In genomic region chr5:103788976-103789375, GRCm38 (mm10) we compare ENCODE assay signal across 8 mouse cellular contexts.
DNase-seq lines count a peak whose midpoint lies in the region; ATAC-seq lines count a peak whose summit lies in the region.

No protein-coding gene starts in this region.

- H3K36me3 ChIP-seq in heart, embryonic 10.5 days, result peaks cover 26% of the 10 kb centered on the region
- peaks cover 3% of the 10 kb centered on the region for H3K36me3 ChIP-seq in stomach, embryonic 16.5 days (ENCODE audit: control insufficient read depth, insufficient read depth, low read length)

- H3K27ac ChIP-seq in heart, embryonic 10.5 days, result peak overlapping the region; percentile 71
- H3K27ac ChIP-seq in stomach, embryonic 16.5 days (ENCODE audit: low read length), result peak overlapping the region; percentile 54

- no peak overlapping the region for H3K9ac ChIP-seq in stomach, embryonic 16.5 days (ENCODE audit: low read length)

- WGBS in heart, embryonic 10.5 days, result 33% methylated on average over 2 of the region's 2 CpGs
- WGBS in stomach, embryonic 16.5 days, result 21% methylated on average over 2 of the region's 2 CpGs

- H3K27me3 ChIP-seq in heart, embryonic 10.5 days (ENCODE audit: insufficient read depth, poor library complexity, severe bottlenecking), result no peaks in the 10 kb centered on the region; the same call in 1 of the 2 replicates
- H3K27me3 ChIP-seq in stomach, embryonic 16.5 days (ENCODE audit: control insufficient read depth, insufficient read depth, low read length), result no peaks in the 10 kb centered on the region

- peak; percentile 71 for DNase-seq in adrenal gland, postnatal 10 days
- DNase-seq in adrenal gland, adult 8-10 months, result no peak
- DNase-seq in ovary, adult 18-20 months (ENCODE audit: low spot score), result peak; percentile 39
- DNase-seq in ovary, postnatal 14 days (ENCODE audit: low spot score), result no peak
- no peak for DNase-seq in heart, embryonic 10.5 days (ENCODE audit: low spot score)
- DNase-seq in kidney, postnatal 4 days, result peak; percentile 34 to 53
- no peak for DNase-seq in embryo, embryonic 11 days

- H3K4me2 ChIP-seq in stomach, embryonic 16.5 days (ENCODE audit: low read depth, low read length), result no peak overlapping the region

- peaks cover 30% of the 10 kb centered on the region for H3K4me1 ChIP-seq in heart, embryonic 10.5 days
- peaks cover 13% of the 10 kb centered on the region for H3K4me1 ChIP-seq in stomach, embryonic 16.5 days (ENCODE audit: control insufficient read depth, insufficient read depth, low read length)

- H3K9me3 ChIP-seq in heart, embryonic 10.5 days, result no peaks in the 10 kb centered on the region
- H3K9me3 ChIP-seq in stomach, embryonic 16.5 days (replicated peaks; ENCODE audit: control insufficient read depth, low read length), result no peaks in the 10 kb centered on the region

- H3K4me3 ChIP-seq in heart, embryonic 10.5 days, result no peak overlapping the region
- no peak overlapping the region for H3K4me3 ChIP-seq in stomach, embryonic 16.5 days (replicated peaks; ENCODE audit: low read length)

- ATAC-seq in stomach, embryonic 16.5 days (ENCODE audit: insufficient read depth, low FRiP score), result peak; percentile 73; the same call in 1 of the 2 replicates

Comparison
In these comparisons a context has a peak if more than half of its experiments do, and no peak if none do; other contexts are left out.
1. DNase-seq: peak in adrenal gland, postnatal 10 days (single experiment), ovary, adult 18-20 months (single experiment) and kidney, postnatal 4 days (2 of 2); none in adrenal gland, adult 8-10 months (single experiment), ovary, postnatal 14 days (single experiment), heart, embryonic 10.5 days (single experiment) and embryo, embryonic 11 days (single experiment).